Mouse (Mus musculus) E14TG2a.4 (cell line): ENCODE data around the gene Grin2d.

Source experiments
- CTCF ChIP-seq: conservative IDR thresholded peaks from 2 replicates; pipeline ENCODE4 v1.5.1; 2014; ENCODE audit warnings: low read length
- NANOG ChIP-seq: IDR thresholded peaks from 2 replicates; pipeline ENCODE4 v1.6.1; 2014; ENCODE audit warnings: borderline replicate concordance, low read length, mixed read lengths
- POU5F1 ChIP-seq: IDR thresholded peaks from 2 replicates; pipeline ENCODE4 v1.6.1; 2014; ENCODE audit warnings: low read length, borderline replicate concordance

DNA sequence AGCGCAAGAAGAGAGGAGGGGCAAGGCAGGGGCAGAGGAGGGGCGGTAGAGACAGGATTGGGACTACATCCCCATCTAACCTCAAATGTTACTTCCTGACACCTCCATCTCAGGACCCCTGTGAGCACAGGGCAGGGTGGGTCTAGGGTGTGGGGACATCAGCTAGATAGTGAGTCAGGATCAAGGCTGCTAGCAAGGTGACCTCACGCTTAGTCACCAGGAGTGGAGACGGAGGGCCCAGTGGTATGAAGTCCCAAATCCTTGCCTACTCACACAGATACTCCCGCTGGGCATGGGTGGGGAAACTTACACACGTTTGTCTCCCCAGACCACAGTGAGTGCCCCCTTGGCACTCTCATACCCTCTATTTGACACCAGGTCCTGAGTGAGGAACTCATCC is 75.6 kb downstream of the Grin2d start:
- TF ChIP-seq CTCF (no peak), NANOG (no peak), POU5F1 (no peak)
